Mouse (Mus musculus): ENCODE results near the gene Prodh2.

DNA sequence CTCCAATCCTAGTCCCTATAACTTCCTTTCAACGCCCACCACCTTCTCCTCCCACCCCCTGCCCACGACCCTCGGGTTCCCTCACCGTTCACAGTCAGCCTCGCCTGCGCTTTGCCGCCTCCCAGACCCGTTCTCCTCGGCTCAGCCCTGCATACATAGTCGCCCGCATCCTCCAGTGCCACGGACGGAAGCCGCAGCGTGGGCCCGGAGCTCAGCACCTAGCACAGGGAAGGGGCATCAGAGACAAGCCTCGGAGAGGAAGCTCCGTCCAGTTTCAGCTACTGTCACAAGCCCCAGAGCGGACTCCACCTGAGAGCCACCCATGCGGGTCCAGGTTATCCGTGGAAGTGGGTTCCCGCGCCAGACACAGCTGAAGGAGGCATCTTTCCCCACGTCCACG lies 40.1 kb upstream of the Prodh2 start:
- no peak for TF ChIP-seq CTCF (IDR thresholded peaks at IDR 0.05; ENCODE audit: borderline replicate concordance, insufficient read depth, low read depth, low read length)
- TF ChIP-seq POLR2A (IDR thresholded peaks at IDR 0.05; ENCODE audit: borderline replicate concordance, insufficient read depth, low read length) = no peak

Data from cerebellum, adult 2 months (tissue).